16 mouse cellular contexts compared by ENCODE assay signal in genomic region chr19:45447222-45447621, GRCm38 (mm10).
A peak's percentile ranks its signal among the peaks of the same experiment; 100 is the strongest.
DNase-seq lines count a peak whose midpoint lies in the region; ATAC-seq and TF ChIP-seq lines count a peak whose summit lies in the region.
"Had no signal": no experiment of that assay in that cellular context is flagged by ENCODE, and none has a peak within 500 bp of the region (broad histone marks: within the 10 kb centered on the region; RNA-seq: fewer than 3 reads in every experiment).

No protein-coding gene starts in this region.

- 0 out of 2 replicates have a peak, but pooled peaks cover 3% of the 10 kb centered on the region for H3K9me3 ChIP-seq in erythroblast, embryonic 14.5 days (ENCODE audit: control insufficient read depth, low read length)
- H3K9me3 ChIP-seq in forebrain, embryonic 16.5 days (ENCODE audit: control insufficient read depth, low read length), result no peaks in the 10 kb centered on the region
- no peaks in the 10 kb centered on the region for H3K9me3 ChIP-seq in midbrain, embryonic 15.5 days
- H3K9me3 ChIP-seq: kidney, embryonic 15.5 days; limb, embryonic 15.5 days; stomach, embryonic 15.5 days had no signal

- WGBS in forebrain, embryonic 16.5 days, result 28% methylated on average over 2 of the region's 2 CpGs
- 40% methylated on average over 2 of the region's 2 CpGs for WGBS in midbrain, embryonic 15.5 days

- peak in 1 of 2 experiments; percentile 55 for DNase-seq in layer of hippocampus, adult 2 months (ENCODE audit: low spot score in 2 of 2)
- no peak for DNase-seq in layer of hippocampus, adult 9-10 months (ENCODE audit: low spot score)
- no peak for DNase-seq in gastrocnemius, postnatal 36 days
- DNase-seq in lung, postnatal 36 days, result no peak
- DNase-seq: cerebellum, adult 8-10 months; lung, postnatal 4 days; thymus, postnatal 25 days had no signal

- no peak overlapping the region for H3K9ac ChIP-seq in forebrain, embryonic 16.5 days (replicated peaks; ENCODE audit: low read depth, low read length)
- H3K9ac ChIP-seq in midbrain, embryonic 15.5 days, result no peak overlapping the region
- H3K9ac ChIP-seq: kidney, embryonic 15.5 days; limb, embryonic 15.5 days; stomach, embryonic 15.5 days had no signal

- H3K27me3 ChIP-seq in erythroblast, embryonic 14.5 days (ENCODE audit: control insufficient read depth), result no peaks in the 10 kb centered on the region
- no peaks in the 10 kb centered on the region for H3K27me3 ChIP-seq in forebrain, embryonic 16.5 days (replicated peaks; ENCODE audit: control insufficient read depth, insufficient read depth, low read length)
- no peaks in the 10 kb centered on the region for H3K27me3 ChIP-seq in midbrain, embryonic 15.5 days (replicated peaks)
- H3K27me3 ChIP-seq: kidney, embryonic 15.5 days; limb, embryonic 15.5 days; stomach, embryonic 15.5 days had no signal

- no peak for ATAC-seq in erythroblast, adult 5-6 weeks (replicated peaks; ENCODE audit: low FRiP score, poor library complexity, severe bottlenecking)
- ATAC-seq in forebrain, embryonic 16.5 days, result peak; percentile 83
- ATAC-seq in midbrain, embryonic 15.5 days (replicated peaks), result no peak
- ATAC-seq: inflammation-experienced regulatory T-cells, adult 6 months had no signal

- H3K4me2 ChIP-seq in forebrain, embryonic 16.5 days (ENCODE audit: low read length), result 0 out of 2 replicates have a peak overlapping the region, but pooled peaks have one; percentile 7
- H3K4me2 ChIP-seq in midbrain, embryonic 15.5 days, result no peak overlapping the region
- H3K4me2 ChIP-seq: kidney, embryonic 15.5 days; limb, embryonic 15.5 days; stomach, embryonic 15.5 days had no signal

- H3K4me1 ChIP-seq in erythroblast, embryonic 14.5 days (ENCODE audit: control insufficient read depth), result peaks cover 71% of the 10 kb centered on the region
- H3K4me1 ChIP-seq in forebrain, embryonic 16.5 days (replicated peaks; ENCODE audit: control insufficient read depth, insufficient read depth, low read length), result peaks cover 24% of the 10 kb centered on the region
- H3K4me1 ChIP-seq in midbrain, embryonic 15.5 days, result peaks cover 22% of the 10 kb centered on the region

- H3K4me3 ChIP-seq in erythroblast, embryonic 14.5 days (replicated peaks), result peak overlapping the region; percentile 82
- H3K4me3 ChIP-seq in layer of hippocampus, adult 2 months, result no peak overlapping the region
- H3K4me3 ChIP-seq in forebrain, embryonic 16.5 days (replicated peaks; ENCODE audit: low read length), result no peak overlapping the region
- H3K4me3 ChIP-seq in midbrain, embryonic 15.5 days, result no peak overlapping the region
- H3K4me3 ChIP-seq: kidney, embryonic 15.5 days; limb, embryonic 15.5 days; myocyte; stomach, embryonic 15.5 days had no signal

- peak; percentile 41 for TF ChIP-seq CTCF in layer of hippocampus, adult 2 months (conservative IDR thresholded peaks at IDR 0.05)

- intact Hi-C loops in gastrocnemius, postnatal 36 days (cut with DNase I), result no loop called here

- peak overlapping the region; percentile 76 for H3K27ac ChIP-seq in layer of hippocampus, adult 2 months
- peak overlapping the region; percentile 81 for H3K27ac ChIP-seq in forebrain, embryonic 16.5 days (ENCODE audit: low read length)
- H3K27ac ChIP-seq in midbrain, embryonic 15.5 days, result 0 out of 2 replicates have a peak overlapping the region, but pooled peaks have one; percentile 16
- H3K27ac ChIP-seq: kidney, embryonic 15.5 days; limb, embryonic 15.5 days; stomach, embryonic 15.5 days had no signal

- peaks cover 55% of the 10 kb centered on the region for H3K36me3 ChIP-seq in erythroblast, embryonic 14.5 days (ENCODE audit: control insufficient read depth)
- no peaks in the 10 kb centered on the region for H3K36me3 ChIP-seq in forebrain, embryonic 16.5 days (ENCODE audit: control insufficient read depth, insufficient read depth)
- H3K36me3 ChIP-seq in midbrain, embryonic 15.5 days (replicated peaks), result no peaks in the 10 kb centered on the region
- H3K36me3 ChIP-seq: limb, embryonic 15.5 days; stomach, embryonic 15.5 days had no signal

Comparison
In these comparisons a context has a peak if more than half of its experiments do, and no peak if none do; other contexts are left out.
1. H3K27ac ChIP-seq: peak in every context shown above with its lines; median percentile 81 in forebrain, embryonic 16.5 days; 76 in layer of hippocampus, adult 2 months; 16 in midbrain, embryonic 15.5 days.